Mouse (Mus musculus): Measurements from ENCODE around the gene Senp5. TPM values are rescaled to one million over a fixed set of nuclear protein-coding genes. Genes with fewer than 3 reads are reported as not detected.

Senp5 gene
- total and polyA plus RNA-seq, 2 experiments from 2014 or later = 12.8 to 23.3 TPM

DNA sequence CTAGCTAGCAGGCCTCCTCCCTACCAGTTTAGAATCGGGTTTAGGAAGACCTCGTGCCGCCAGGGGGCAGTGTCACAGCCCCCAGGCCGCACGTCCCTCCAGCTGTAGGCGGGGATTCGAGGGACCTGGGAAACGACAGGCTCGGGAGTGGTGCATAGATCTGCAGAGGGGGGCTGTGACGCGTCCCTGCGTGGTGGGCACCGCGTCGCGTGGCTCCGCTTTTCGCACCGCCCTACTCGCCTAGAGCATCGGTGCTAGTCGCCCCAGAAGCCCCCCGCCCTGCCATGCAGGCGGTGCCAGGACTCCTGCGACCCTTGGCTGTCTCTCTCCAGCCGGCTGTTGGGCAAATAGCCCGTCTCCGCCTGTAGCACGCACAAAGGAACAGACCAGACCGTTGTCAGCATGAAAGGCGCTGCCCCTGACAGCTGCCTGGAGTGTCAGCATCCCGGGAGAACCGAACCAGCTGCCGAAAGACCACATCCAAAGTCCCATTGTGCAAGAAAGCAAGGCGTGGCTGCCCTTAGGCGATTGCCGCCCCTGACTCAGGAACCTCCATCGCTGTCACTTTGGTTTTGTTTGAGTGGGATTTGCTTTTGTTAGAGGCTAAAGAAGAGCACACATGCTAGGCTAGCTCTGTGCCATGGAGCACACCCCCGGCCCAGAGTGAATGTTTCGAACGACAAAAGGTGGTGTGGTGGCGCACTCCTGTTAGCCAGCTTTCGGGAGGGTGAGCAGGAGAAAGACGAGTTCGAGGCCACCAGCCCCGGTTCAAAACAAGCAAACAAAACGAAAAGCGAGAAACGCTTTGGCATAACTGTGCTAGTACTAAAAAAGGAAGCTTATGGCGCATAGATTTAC lies 70.0 kb downstream of the Senp5 start:
- H3K27me3 ChIP-seq (ENCODE audit: insufficient read depth, low read length) = no peaks in the 10 kb centered on the region
- ATAC-seq (ENCODE audit: low FRiP score) (peak; percentile 96), DNase-seq (ENCODE audit: low spot score) (peak; percentile 98)
- H3K9me3 ChIP-seq (ENCODE audit: low read length) = no peaks in the 10 kb centered on the region
- H3K36me3 ChIP-seq (ENCODE audit: insufficient read depth, low read length) = no peaks in the 10 kb centered on the region
- peak overlapping the region; percentile 71 for H3K9ac ChIP-seq (replicated peaks; ENCODE audit: low read length, poor library complexity, severe bottlenecking)
- 0 out of 2 replicates have a peak, but pooled peaks cover 9% of the 10 kb centered on the region for H3K4me1 ChIP-seq (ENCODE audit: insufficient read depth, low read length)
- H3K27ac ChIP-seq (ENCODE audit: low read depth, low read length) = peak overlapping the region; percentile 89
- peak overlapping the region; percentile 39 for H3K4me3 ChIP-seq (ENCODE audit: low read depth, low read length)
- WGBS = under 1% methylated on average over 50 of the region's 50 CpGs
- TF ChIP-seq CTCF (IDR thresholded peaks at IDR 0.05) = peak; percentile 98
- H3K4me2 ChIP-seq (ENCODE audit: low read depth, low read length, poor library complexity, severe bottlenecking) = peak overlapping the region; percentile 80

GRCm38 (mm10) chr16:31932255-31932654 lies 70.8 kb downstream of the Senp5 start:
- H3K36me3 ChIP-seq (ENCODE audit: insufficient read depth, low read length) = no peaks in the 10 kb centered on the region
- H3K9me3 ChIP-seq (ENCODE audit: low read length) = no peaks in the 10 kb centered on the region
- no peak overlapping the region for H3K4me3 ChIP-seq (ENCODE audit: low read depth, low read length)
- DNase-seq (ENCODE audit: low spot score) = peak; percentile 15
- no peaks in the 10 kb centered on the region for H3K27me3 ChIP-seq (ENCODE audit: insufficient read depth, low read length)
- no peak for TF ChIP-seq CTCF (IDR thresholded peaks at IDR 0.05)
- peak overlapping the region; percentile 89 for H3K27ac ChIP-seq (ENCODE audit: low read depth, low read length)
- H3K9ac ChIP-seq (replicated peaks; ENCODE audit: low read length, poor library complexity, severe bottlenecking) = 0 out of 2 replicates have a peak overlapping the region, but pooled peaks have one; percentile 24
- 41% methylated on average over 5 of the region's 5 CpGs for WGBS
- peak; percentile 20; the same call in 1 of the 2 replicates for ATAC-seq (ENCODE audit: low FRiP score)
- no peak overlapping the region for H3K4me2 ChIP-seq (ENCODE audit: low read depth, low read length, poor library complexity, severe bottlenecking)
- H3K4me1 ChIP-seq (ENCODE audit: insufficient read depth, low read length) = 0 out of 2 replicates have a peak, but pooled peaks cover 9% of the 10 kb centered on the region

DNA sequence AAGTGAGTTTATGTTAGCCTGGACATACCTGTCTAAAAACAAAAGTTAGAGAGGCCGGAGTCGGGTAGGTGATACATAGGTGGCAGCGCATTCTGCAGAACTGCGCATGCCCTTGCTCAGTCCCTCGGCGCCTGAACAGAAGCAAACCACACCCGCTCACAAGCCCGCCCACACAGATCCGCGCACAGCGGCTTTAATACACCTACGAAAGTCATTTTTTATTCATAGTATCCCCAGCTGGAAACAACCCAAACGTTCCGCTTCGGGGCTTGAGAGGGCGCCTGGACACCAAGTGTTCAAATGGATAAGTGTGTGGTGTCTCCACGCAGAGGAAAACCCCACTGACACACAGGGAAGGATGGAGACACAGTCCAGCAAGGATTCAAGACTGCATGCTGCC lies 71.8 kb downstream of the Senp5 start:
- Histone ChIP-seq H3K27ac (ENCODE audit: low read depth, low read length) (no peak overlapping the region), H3K36me3 (ENCODE audit: insufficient read depth, low read length) (no peaks in the 10 kb centered on the region), H3K4me2 (ENCODE audit: low read depth, low read length, poor library complexity, severe bottlenecking) (no peak overlapping the region), H3K4me3 (ENCODE audit: low read depth, low read length) (no peak overlapping the region), H3K27me3 (ENCODE audit: insufficient read depth, low read length) (no peaks in the 10 kb centered on the region), H3K9ac (replicated peaks; ENCODE audit: low read length, poor library complexity, severe bottlenecking) (no peak overlapping the region), H3K4me1 (ENCODE audit: insufficient read depth, low read length) (0 out of 2 replicates have a peak, but pooled peaks cover 9% of the 10 kb centered on the region), H3K9me3 (ENCODE audit: low read length) (no peaks in the 10 kb centered on the region)
- WGBS = 51% methylated on average over 17 of the region's 17 CpGs
- no peak for DNase-seq (ENCODE audit: low spot score)
- TF ChIP-seq CTCF (IDR thresholded peaks at IDR 0.05) = no peak
- ATAC-seq (ENCODE audit: low FRiP score) = no peak

DNA sequence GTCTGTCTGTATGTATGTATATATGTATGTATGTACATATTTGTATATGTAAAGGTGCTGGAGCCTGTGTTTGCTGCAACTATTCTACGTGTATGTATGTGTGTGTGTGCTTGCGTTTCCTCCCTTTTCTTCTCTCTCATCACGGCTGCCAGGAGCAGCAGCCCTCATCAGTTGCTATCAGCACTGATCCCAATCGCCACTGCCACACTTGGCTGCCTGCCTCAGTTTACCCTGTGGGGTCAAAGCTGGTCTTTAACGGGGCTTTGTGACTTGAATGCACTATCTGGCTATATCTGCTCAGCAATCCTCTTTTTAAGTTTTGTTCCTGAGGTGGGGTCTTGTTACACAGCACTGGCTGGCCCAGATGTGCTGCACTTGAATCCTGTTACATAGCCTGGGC lies 75.7 kb downstream of the Senp5 start:
- ATAC-seq (ENCODE audit: low FRiP score) (no peak), DNase-seq (ENCODE audit: low spot score) (no peak)
- Histone ChIP-seq H3K4me2 (ENCODE audit: low read depth, low read length, poor library complexity, severe bottlenecking) (no peak overlapping the region), H3K4me1 (ENCODE audit: insufficient read depth, low read length) (no peaks in the 10 kb centered on the region), H3K36me3 (ENCODE audit: insufficient read depth, low read length) (no peaks in the 10 kb centered on the region), H3K9me3 (ENCODE audit: low read length) (no peaks in the 10 kb centered on the region), H3K4me3 (ENCODE audit: low read depth, low read length) (no peak overlapping the region), H3K27me3 (ENCODE audit: insufficient read depth, low read length) (no peaks in the 10 kb centered on the region), H3K9ac (replicated peaks; ENCODE audit: low read length, poor library complexity, severe bottlenecking) (no peak overlapping the region), H3K27ac (ENCODE audit: low read depth, low read length) (no peak overlapping the region)
- TF ChIP-seq CTCF (IDR thresholded peaks at IDR 0.05) = no peak
- 85% methylated on average over 5 of the region's 5 CpGs for WGBS

GRCm38 (mm10) chr16:31926547-31927182 lies 76.4 kb downstream of the Senp5 start:
- WGBS = 82% methylated on average over 13 of the region's 13 CpGs
- Histone ChIP-seq H3K9me3 (ENCODE audit: low read length) (no peaks in the 10 kb centered on the region), H3K4me3 (ENCODE audit: low read depth, low read length) (no peak overlapping the region), H3K4me2 (ENCODE audit: low read depth, low read length, poor library complexity, severe bottlenecking) (no peak overlapping the region), H3K4me1 (ENCODE audit: insufficient read depth, low read length) (no peaks in the 10 kb centered on the region), H3K27ac (ENCODE audit: low read depth, low read length) (no peak overlapping the region), H3K27me3 (ENCODE audit: insufficient read depth, low read length) (no peaks in the 10 kb centered on the region), H3K36me3 (ENCODE audit: insufficient read depth, low read length) (no peaks in the 10 kb centered on the region), H3K9ac (replicated peaks; ENCODE audit: low read length, poor library complexity, severe bottlenecking) (no peak overlapping the region)
- DNase-seq (ENCODE audit: low spot score) (no peak), ATAC-seq (ENCODE audit: low FRiP score) (no peak)
- no peak for TF ChIP-seq CTCF (IDR thresholded peaks at IDR 0.05)

GRCm38 (mm10) chr16:31926091-31926490 lies 77.0 kb downstream of the Senp5 start:
- H3K9me3 ChIP-seq (ENCODE audit: low read length) = no peaks in the 10 kb centered on the region
- H3K9ac ChIP-seq (replicated peaks; ENCODE audit: low read length, poor library complexity, severe bottlenecking) = no peak overlapping the region
- no peak overlapping the region for H3K27ac ChIP-seq (ENCODE audit: low read depth, low read length)
- ATAC-seq (ENCODE audit: low FRiP score) (no peak), DNase-seq (ENCODE audit: low spot score) (no peak)
- no peaks in the 10 kb centered on the region for H3K4me1 ChIP-seq (ENCODE audit: insufficient read depth, low read length)
- H3K36me3 ChIP-seq (ENCODE audit: insufficient read depth, low read length) = no peaks in the 10 kb centered on the region
- no peak overlapping the region for H3K4me2 ChIP-seq (ENCODE audit: low read depth, low read length, poor library complexity, severe bottlenecking)
- no peaks in the 10 kb centered on the region for H3K27me3 ChIP-seq (ENCODE audit: insufficient read depth, low read length)
- TF ChIP-seq CTCF (IDR thresholded peaks at IDR 0.05) = no peak
- 72% methylated on average over 6 of the region's 6 CpGs for WGBS
- no peak overlapping the region for H3K4me3 ChIP-seq (ENCODE audit: low read depth, low read length)
